Mouse (Mus musculus) lung, embryonic 15.5 days (tissue): Measurements from ENCODE around the gene Gucy1b2. TPM values are rescaled to one million over a fixed set of nuclear protein-coding genes. Genes with fewer than 3 reads are reported as not detected.

Source experiments
- ATAC-seq: fragments of 200-750 bp; cut with Nextera tagmentation; 2 replicates; pipeline ENCODE4 v1.8.0; 2017; ENCODE audit warnings: moderate number of reproducible peaks, borderline replicate concordance; ENCODE audit not compliant: low FRiP score, low TSS enrichment; ENCODE audit errors: extremely low read depth
- H3K27ac ChIP-seq: fragments of 300-500 bp; sonication (generic); 2 replicates; pipeline ENCODE4 v1.5.1; 2015; ENCODE audit warnings: moderate library complexity, mild to moderate bottlenecking, inconsistent platforms
- H3K27me3 ChIP-seq: fragments of 300-500 bp; sonication (generic); 2 replicates; pipeline ENCODE4 v1.6.1; 2015; ENCODE audit warnings: inconsistent platforms
- H3K36me3 ChIP-seq: fragments of 300-500 bp; sonication (generic); 2 replicates; pipeline ENCODE4 v1.6.1; 2015; ENCODE audit warnings: inconsistent platforms
- H3K4me1 ChIP-seq: fragments of 300-500 bp; sonication (generic); 2 replicates; pipeline ENCODE4 v1.6.1; 2015; ENCODE audit warnings: inconsistent platforms
- H3K4me2 ChIP-seq: fragments of 300-500 bp; sonication (generic); 2 replicates; pipeline ENCODE4 v1.6.1; 2015; ENCODE audit warnings: inconsistent platforms, mild to moderate bottlenecking, moderate library complexity
- H3K4me3 ChIP-seq: fragments of 300-500 bp; sonication (generic); 2 replicates; pipeline ENCODE4 v1.5.1; 2015; ENCODE audit warnings: mild to moderate bottlenecking, inconsistent platforms
- H3K9ac ChIP-seq: fragments of 300-500 bp; sonication (generic); 2 replicates; pipeline ENCODE4 v1.6.1; 2015; ENCODE audit warnings: inconsistent platforms
- H3K9me3 ChIP-seq: fragments of 300-500 bp; sonication (generic); 2 replicates; pipeline ENCODE4 v1.6.1; 2016; ENCODE audit warnings: inconsistent platforms
- WGBS: fragments of 180-500 bp; shearing (Covaris S2); methylation state at CpG from one replicate; pipeline ENCODE4 v1.1.7; 2015; 5-methylcytosine and 5-hydroxymethylcytosine counted together
- polyA plus RNA-seq: library from polyadenylated mRNA; unstranded; fragments of >200 nt; fragmentation: Nextera tagmentation; extraction: Ambion mirVana; gene quantifications from 2 replicates; pipeline ENCODE4 v1.2.1, GENCODE M21; 2015

The Gucy1b2 gene
- polyA plus RNA-seq, 1 experiment from 2014 or later: 0.57 TPM

GRCm38 (mm10) chr14:62442971-62443370 is 13.1 kb downstream of the Gucy1b2 start:
- H3K4me1 ChIP-seq: peaks cover 22% of the 10 kb centered on the region; the same call in 1 of the 2 replicates
- H3K27me3 ChIP-seq: no peaks in the 10 kb centered on the region
- no peaks in the 10 kb centered on the region for H3K9me3 ChIP-seq
- H3K4me3 ChIP-seq: no peak overlapping the region
- no peak for ATAC-seq
- H3K4me2 ChIP-seq: no peak overlapping the region
- 42% methylated on average over 1 of the region's 1 CpGs for WGBS
- H3K27ac ChIP-seq: no peak overlapping the region
- no peaks in the 10 kb centered on the region for H3K36me3 ChIP-seq
- no peak overlapping the region for H3K9ac ChIP-seq

- Histone ChIP-seq H3K27me3 (no peaks in the 10 kb centered on the region), H3K4me1 (peaks cover 8% of the 10 kb centered on the region; the same call in 1 of the 2 replicates), H3K9me3 (no peaks in the 10 kb centered on the region), H3K4me2 (no peak overlapping the region), H3K36me3 (no peaks in the 10 kb centered on the region), H3K9ac (no peak overlapping the region), H3K4me3 (no peak overlapping the region), H3K27ac (peak overlapping the region; percentile 33; the same call in 1 of the 2 replicates)
- ATAC-seq: no peak
Measured at GRCm38 (mm10) chr14:62440036-62440435, 16.1 kb downstream of the Gucy1b2 start.

GRCm38 (mm10) chr14:62438236-62438635 is 17.9 kb downstream of the Gucy1b2 start:
- Histone ChIP-seq H3K9me3 (no peaks in the 10 kb centered on the region), H3K27me3 (no peaks in the 10 kb centered on the region)
- WGBS: 59% methylated on average over 4 of the region's 4 CpGs

GRCm38 (mm10) chr14:62437806-62438205 is 18.3 kb downstream of the Gucy1b2 start:
- WGBS: 87% methylated on average over 2 of the region's 2 CpGs

More at GRCm38 (mm10) chr14:62438236-62438635, 17.9 kb downstream of the Gucy1b2 start:
- H3K4me3 ChIP-seq: no peak overlapping the region
- H3K9ac ChIP-seq: no peak overlapping the region
- no peak overlapping the region for H3K27ac ChIP-seq
- no peak for ATAC-seq
- H3K4me2 ChIP-seq: no peak overlapping the region
- no peaks in the 10 kb centered on the region for H3K4me1 ChIP-seq
- H3K36me3 ChIP-seq: no peaks in the 10 kb centered on the region

GRCm38 (mm10) chr14:62425277-62425691 is 30.8 kb downstream of the Gucy1b2 start:
- ATAC-seq: no peak
- no peaks in the 10 kb centered on the region for H3K36me3 ChIP-seq
- WGBS: 54% methylated on average over 2 of the region's 2 CpGs
- H3K27me3 ChIP-seq: no peaks in the 10 kb centered on the region
- no peak overlapping the region for H3K4me3 ChIP-seq
- H3K9me3 ChIP-seq: no peaks in the 10 kb centered on the region
- no peaks in the 10 kb centered on the region for H3K4me1 ChIP-seq
- H3K27ac ChIP-seq: no peak overlapping the region
- H3K4me2 ChIP-seq: no peak overlapping the region
- no peak overlapping the region for H3K9ac ChIP-seq

More at GRCm38 (mm10) chr14:62437806-62438205, 18.3 kb downstream of the Gucy1b2 start:
- H3K36me3 ChIP-seq: no peaks in the 10 kb centered on the region
- no peaks in the 10 kb centered on the region for H3K9me3 ChIP-seq
- no peak overlapping the region for H3K4me3 ChIP-seq
- no peak for ATAC-seq
- no peak overlapping the region for H3K9ac ChIP-seq
- H3K27ac ChIP-seq: no peak overlapping the region
- no peaks in the 10 kb centered on the region for H3K27me3 ChIP-seq
- H3K4me1 ChIP-seq: no peaks in the 10 kb centered on the region
- no peak overlapping the region for H3K4me2 ChIP-seq

- WGBS: 41% methylated on average over 4 of the region's 4 CpGs
Measured at GRCm38 (mm10) chr14:62422265-62422664, 33.8 kb downstream of the Gucy1b2 start.

GRCm38 (mm10) chr14:62417501-62417900 is 38.6 kb downstream of the Gucy1b2 start:
- no peaks in the 10 kb centered on the region for H3K9me3 ChIP-seq
- 67% methylated on average over 3 of the region's 3 CpGs for WGBS
- H3K4me3 ChIP-seq: no peak overlapping the region
- H3K36me3 ChIP-seq: no peaks in the 10 kb centered on the region
- no peak for ATAC-seq
- no peak overlapping the region for H3K9ac ChIP-seq
- H3K27me3 ChIP-seq: no peaks in the 10 kb centered on the region
- H3K27ac ChIP-seq: no peak overlapping the region; the same call in 1 of the 2 replicates
- H3K4me1 ChIP-seq: peaks cover 27% of the 10 kb centered on the region
- H3K4me2 ChIP-seq: no peak overlapping the region

More at GRCm38 (mm10) chr14:62422265-62422664, 33.8 kb downstream of the Gucy1b2 start:
- H3K4me1 ChIP-seq: peaks cover 8% of the 10 kb centered on the region
- no peak overlapping the region for H3K4me3 ChIP-seq
- H3K9ac ChIP-seq: no peak overlapping the region
- no peak overlapping the region for H3K4me2 ChIP-seq
- H3K36me3 ChIP-seq: no peaks in the 10 kb centered on the region
- no peaks in the 10 kb centered on the region for H3K27me3 ChIP-seq
- no peak overlapping the region for H3K27ac ChIP-seq
- H3K9me3 ChIP-seq: no peaks in the 10 kb centered on the region
- no peak for ATAC-seq

GRCm38 (mm10) chr14:62416742-62417134 is 39.4 kb downstream of the Gucy1b2 start:
- Histone ChIP-seq H3K9me3 (no peaks in the 10 kb centered on the region), H3K4me2 (no peak overlapping the region), H3K27ac (peak overlapping the region; percentile 30; the same call in 1 of the 2 replicates), H3K4me1 (peaks cover 27% of the 10 kb centered on the region), H3K9ac (no peak overlapping the region), H3K36me3 (no peaks in the 10 kb centered on the region), H3K27me3 (no peaks in the 10 kb centered on the region), H3K4me3 (no peak overlapping the region)
- 30% methylated on average over 1 of the region's 1 CpGs for WGBS
- ATAC-seq: peak; percentile 55; the same call in 1 of the 2 replicates

- Histone ChIP-seq H3K9ac (no peak overlapping the region), H3K9me3 (no peaks in the 10 kb centered on the region), H3K27ac (peak overlapping the region; percentile 30; the same call in 1 of the 2 replicates), H3K4me1 (peaks cover 27% of the 10 kb centered on the region), H3K4me2 (no peak overlapping the region), H3K27me3 (no peaks in the 10 kb centered on the region), H3K4me3 (no peak overlapping the region), H3K36me3 (no peaks in the 10 kb centered on the region)
- ATAC-seq: no peak
- 62% methylated on average over 7 of the region's 7 CpGs for WGBS
Measured at GRCm38 (mm10) chr14:62416007-62416741, 39.9 kb downstream of the Gucy1b2 start.

- no peak for ATAC-seq
- H3K9ac ChIP-seq: no peak overlapping the region
- H3K27ac ChIP-seq: no peak overlapping the region
- H3K4me2 ChIP-seq: no peak overlapping the region
- no peak overlapping the region for H3K4me3 ChIP-seq
- H3K27me3 ChIP-seq: no peaks in the 10 kb centered on the region
- 70% methylated on average over 2 of the region's 2 CpGs for WGBS
- no peaks in the 10 kb centered on the region for H3K9me3 ChIP-seq
- no peaks in the 10 kb centered on the region for H3K36me3 ChIP-seq
- H3K4me1 ChIP-seq: peaks cover 14% of the 10 kb centered on the region
Measured at GRCm38 (mm10) chr14:62395346-62395745, 60.7 kb downstream of the Gucy1b2 start.

- no peak overlapping the region for H3K4me2 ChIP-seq
- H3K9ac ChIP-seq: no peak overlapping the region
- no peak overlapping the region for H3K27ac ChIP-seq
- ATAC-seq: peak; percentile 74; the same call in 1 of the 2 replicates
- no peaks in the 10 kb centered on the region for H3K36me3 ChIP-seq
- 44% methylated on average over 4 of the region's 4 CpGs for WGBS
- H3K27me3 ChIP-seq: no peaks in the 10 kb centered on the region
- H3K4me1 ChIP-seq: peaks cover 14% of the 10 kb centered on the region
- no peaks in the 10 kb centered on the region for H3K9me3 ChIP-seq
- no peak overlapping the region for H3K4me3 ChIP-seq
Measured at GRCm38 (mm10) chr14:62392754-62393153, 63.3 kb downstream of the Gucy1b2 start.

- Histone ChIP-seq H3K36me3 (no peaks in the 10 kb centered on the region), H3K27me3 (no peaks in the 10 kb centered on the region), H3K9me3 (no peaks in the 10 kb centered on the region), H3K4me3 (no peak overlapping the region), H3K4me1 (peaks cover 14% of the 10 kb centered on the region), H3K27ac (no peak overlapping the region), H3K9ac (no peak overlapping the region), H3K4me2 (no peak overlapping the region)
- 71% methylated on average over 9 of the region's 9 CpGs for WGBS
- peak; percentile 32; the same call in 1 of the 2 replicates for ATAC-seq
Measured at GRCm38 (mm10) chr14:62389729-62390536, 66.2 kb downstream of the Gucy1b2 start.
